Mouse (Mus musculus) heart, postnatal 0 days (tissue): ENCODE results near the gene 1110032A03Rik.

Experiments
- CTCF ChIP-seq: IDR thresholded peaks from 2 replicates; pipeline ENCODE4 v1.5.1; 2016; ENCODE audit warnings: antibody characterized with exemption, control low read depth, low read depth
- EP300 ChIP-seq: IDR thresholded peaks from 2 replicates; pipeline ENCODE4 v1.6.1; 2016; ENCODE audit warnings: antibody characterized with exemption, low read depth

GRCm38 (mm10) chr9:50775662-50776126 lies 374 bp upstream of the 1110032A03Rik start:
- TF ChIP-seq EP300 (no peak), CTCF (no peak)
